Mouse (Mus musculus) 416B (cell line): ENCODE measurements around the gene Ptpre.

Experiments used
- DNase-seq: peaks from one replicate; pipeline ENCODE4 v3.0.0; 2011; ENCODE audit warnings: low read depth

Ptpre gene

DNA sequence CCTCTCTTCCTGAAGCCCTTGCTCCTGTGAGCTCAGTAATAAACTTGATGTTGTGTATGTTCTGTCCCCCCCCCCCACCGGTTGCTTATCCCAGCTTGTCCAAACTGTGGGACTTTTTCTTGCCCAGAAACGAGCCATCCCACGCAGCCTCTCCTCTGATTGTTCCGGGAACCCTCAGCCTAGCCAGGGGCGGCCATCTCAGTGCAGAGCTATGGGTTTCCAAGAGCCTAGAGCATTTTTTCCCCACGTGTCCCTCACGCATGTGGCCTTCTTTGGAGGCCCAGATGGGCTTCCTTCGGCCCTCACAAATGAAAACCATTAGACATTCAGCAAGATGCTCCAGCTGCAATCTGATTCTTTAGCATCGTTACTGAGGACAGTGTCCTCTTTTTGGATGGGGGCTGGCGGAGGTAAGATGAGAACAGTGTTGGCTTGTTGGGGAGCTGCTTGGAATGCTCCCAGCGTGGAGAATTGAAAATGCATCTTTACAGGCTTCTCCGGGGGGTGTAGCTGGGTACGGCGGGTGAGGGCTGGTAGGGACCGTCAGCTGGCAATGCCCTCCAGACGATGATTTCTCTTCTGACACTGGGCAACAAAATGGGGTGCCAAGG is 41.5 kb downstream of the Ptpre start:
- no peak for DNase-seq

DNA sequence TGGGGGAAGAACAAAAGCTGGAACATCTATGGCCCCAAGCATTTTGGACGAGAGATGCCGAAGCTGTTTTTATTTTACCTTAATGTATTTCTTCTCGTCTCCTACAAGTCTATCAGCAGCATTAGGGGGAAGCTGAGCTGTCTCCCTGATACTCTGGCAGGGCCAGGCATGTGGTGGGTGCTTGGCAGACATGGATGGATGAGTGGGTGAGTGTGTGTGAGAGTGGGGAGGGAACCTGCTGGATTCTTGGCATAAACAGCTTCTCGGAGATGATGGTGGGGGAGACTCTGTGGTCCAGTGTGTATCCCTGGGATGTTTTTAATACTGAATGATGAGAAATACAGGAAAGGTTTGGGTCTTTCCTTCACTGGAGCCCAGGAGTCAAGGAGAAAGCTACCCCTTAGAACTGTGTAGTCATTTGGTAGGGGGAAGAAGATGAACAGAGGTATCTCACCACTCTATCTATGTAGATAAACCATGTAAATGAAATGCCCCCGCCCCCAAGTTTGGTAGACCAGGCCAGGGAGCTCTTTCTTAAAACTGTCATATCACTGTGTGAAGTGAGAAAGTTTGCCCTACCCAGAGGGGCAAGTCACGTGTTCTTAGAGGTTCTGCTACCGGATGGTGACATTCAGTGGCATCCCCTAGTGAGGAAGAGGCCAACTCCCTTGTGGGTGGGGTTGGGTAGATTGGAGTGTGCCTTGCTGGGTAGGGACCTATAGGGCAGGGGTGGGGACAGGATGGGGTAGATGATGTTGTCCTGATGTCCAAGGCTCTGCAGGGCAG is 43.2 kb downstream of the Ptpre start:
- peak; percentile 98 for DNase-seq

- DNase-seq = peak; percentile 96
Measured at GRCm38 (mm10) chr7:135581128-135581527, 43.8 kb downstream of the Ptpre start.

- DNase-seq = no peak
Measured at GRCm38 (mm10) chr7:135585125-135585687, 47.9 kb downstream of the Ptpre start.

GRCm38 (mm10) chr7:135586402-135586801 is 49.1 kb downstream of the Ptpre start:
- DNase-seq = no peak

DNA sequence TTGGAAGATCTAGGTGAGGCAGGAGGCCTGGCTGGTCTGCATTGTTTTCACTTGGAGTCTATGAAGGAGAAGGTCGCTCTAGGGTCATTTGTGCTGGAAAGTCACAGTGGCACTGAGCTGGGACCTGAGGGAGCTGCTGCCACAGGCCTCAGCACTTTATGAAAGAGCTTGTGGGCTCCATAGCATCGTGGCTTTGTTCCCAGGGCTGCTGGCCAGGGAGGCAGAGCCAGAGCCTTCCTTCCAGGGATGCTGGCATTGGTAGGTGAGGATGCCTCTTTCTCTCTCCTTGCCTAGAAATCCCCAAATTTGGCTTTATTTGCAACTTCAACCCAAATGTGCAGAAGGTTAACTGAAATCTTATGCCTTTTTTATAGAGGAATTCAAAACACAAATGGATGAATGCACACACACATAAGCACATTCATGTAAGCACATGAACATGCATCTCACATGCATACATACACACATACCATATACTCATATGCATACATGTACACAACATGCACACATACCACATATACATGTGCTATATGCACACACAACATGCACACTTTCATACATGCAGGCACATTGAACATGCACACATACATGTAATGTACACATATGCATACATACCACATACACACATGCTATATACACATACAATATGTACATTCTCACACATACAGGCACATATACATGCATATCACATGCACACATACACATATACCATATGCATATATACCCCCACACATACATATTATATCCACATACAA is 50.7 kb downstream of the Ptpre start:
- DNase-seq = no peak

DNA sequence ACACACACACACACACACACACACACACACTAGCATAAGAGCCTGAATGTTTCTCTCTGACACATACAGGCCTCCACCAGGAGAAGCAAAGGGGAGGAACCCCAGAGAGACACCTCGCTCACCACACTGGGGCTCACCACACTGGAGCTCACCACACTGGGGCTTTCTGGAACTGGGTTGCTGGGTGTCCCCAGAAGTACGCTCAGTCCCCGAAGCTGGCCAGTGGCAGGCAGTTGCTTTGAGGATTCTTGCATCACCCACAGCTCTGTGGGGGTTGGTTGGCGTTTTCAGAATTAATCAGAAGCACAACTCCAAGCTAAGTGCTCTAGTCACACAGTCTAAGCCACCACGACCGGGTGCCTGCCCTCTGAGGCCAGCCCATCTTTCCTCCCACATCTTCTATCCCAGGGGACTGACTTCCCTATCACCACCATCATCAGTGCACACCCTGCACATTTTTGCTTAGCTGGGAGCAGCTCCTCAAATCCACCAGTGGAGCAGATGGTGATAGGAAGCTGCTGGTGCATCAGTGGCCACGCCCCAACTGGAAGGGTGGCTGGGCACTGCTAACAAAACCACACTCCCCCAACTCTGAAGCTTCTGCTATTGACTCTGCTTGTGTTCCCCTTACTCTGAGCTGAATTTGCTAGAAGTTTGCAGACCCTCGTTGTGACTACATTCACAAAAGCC is 51.5 kb downstream of the Ptpre start:
- DNase-seq = peak; percentile 90

GRCm38 (mm10) chr7:135591461-135591860 is 54.2 kb downstream of the Ptpre start:
- peak; percentile 89 for DNase-seq

DNA sequence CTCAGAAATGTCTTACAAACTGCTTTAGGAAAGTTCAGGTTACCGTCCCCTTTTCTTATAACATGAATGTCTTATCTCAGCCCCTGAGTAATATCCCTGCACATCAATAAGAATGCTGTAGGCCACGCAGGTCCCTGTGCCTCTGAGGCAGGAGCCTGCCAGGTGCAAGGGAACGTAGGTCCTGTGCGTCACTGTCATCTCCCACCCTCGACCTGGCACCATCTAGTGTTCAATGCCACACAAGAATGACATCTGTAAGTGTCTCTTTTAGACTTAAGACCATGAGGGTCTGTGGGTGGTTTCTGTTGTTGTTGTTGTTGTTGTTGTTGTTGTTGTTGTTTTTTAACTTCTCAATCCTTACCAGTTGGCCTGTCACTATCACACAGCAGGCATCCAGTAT is 56.0 kb downstream of the Ptpre start:
- no peak for DNase-seq

DNA sequence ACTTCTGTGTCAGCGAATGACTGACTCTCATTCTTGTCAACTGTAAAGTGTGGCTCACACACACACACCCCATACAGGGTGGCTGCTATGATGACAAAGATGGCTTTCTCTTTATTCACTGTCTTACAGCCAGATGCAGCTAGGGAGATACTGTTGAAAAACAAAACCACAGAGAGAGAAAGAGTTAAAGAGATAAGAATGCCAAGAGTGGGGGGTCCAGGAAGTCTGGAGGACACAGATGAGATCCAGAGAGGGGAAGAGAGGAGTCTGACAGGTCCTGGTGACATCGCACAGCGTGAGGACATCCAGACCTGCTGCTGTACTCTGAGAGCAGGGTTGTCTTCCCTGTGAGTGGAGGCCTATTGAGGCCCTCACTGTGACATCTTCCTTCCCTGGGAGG is 56.5 kb downstream of the Ptpre start:
- DNase-seq = peak; percentile 95

DNA sequence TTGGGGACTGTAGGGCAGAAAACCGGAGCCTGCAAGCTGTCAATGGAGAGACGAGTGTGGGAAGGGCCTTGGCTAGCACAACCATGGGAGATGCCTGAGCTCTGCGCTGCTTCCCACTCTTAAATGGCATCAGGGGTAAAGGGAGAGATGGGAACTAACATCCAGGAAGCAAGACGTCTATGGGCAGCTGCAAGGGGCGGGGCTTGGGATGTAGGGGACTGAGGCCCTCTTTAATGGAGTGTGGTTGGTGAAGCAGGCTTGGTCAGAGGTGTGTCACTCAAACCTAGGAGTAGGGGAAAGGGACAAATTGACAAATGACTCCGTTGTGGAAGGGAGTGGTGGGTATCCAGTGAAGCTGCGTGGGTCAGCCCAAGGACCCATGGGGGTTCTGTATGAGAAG is 57.4 kb downstream of the Ptpre start:
- peak; percentile 84 for DNase-seq

GRCm38 (mm10) chr7:135595640-135596174 is 58.4 kb downstream of the Ptpre start:
- peak; percentile 69 for DNase-seq

GRCm38 (mm10) chr7:135597006-135597405 is 59.7 kb downstream of the Ptpre start:
- peak; percentile 74 for DNase-seq

- DNase-seq = peak; percentile 91
Measured at GRCm38 (mm10) chr7:135597604-135598289, 60.5 kb downstream of the Ptpre start.

- peak; percentile 99 for DNase-seq
Measured at GRCm38 (mm10) chr7:135598303-135598855, 61.1 kb downstream of the Ptpre start.

- peak; percentile 96 for DNase-seq
Measured at GRCm38 (mm10) chr7:135600076-135600475, 62.8 kb downstream of the Ptpre start.

- no peak for DNase-seq
Measured at GRCm38 (mm10) chr7:135601607-135602006, 64.3 kb downstream of the Ptpre start.

DNA sequence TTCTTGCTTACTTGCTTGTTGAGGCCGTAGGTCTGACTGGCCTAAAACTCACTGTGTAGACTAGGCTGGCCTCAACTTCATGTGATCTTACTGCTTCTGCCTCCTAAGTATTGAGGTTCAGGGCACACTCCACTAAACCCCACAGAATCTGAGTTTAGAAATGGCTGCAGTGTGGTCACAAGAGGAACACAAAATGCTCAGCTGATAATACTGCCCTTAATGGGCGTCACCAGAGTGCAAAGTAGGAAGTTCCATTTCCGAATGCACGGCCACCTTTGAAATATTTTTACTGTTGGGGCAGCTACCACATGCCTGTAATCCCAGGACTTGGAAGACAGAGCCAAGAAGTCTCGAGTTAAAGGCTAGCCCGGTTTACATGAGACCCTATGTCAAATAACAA is 65.0 kb downstream of the Ptpre start:
- no peak for DNase-seq

GRCm38 (mm10) chr7:135602881-135603523 is 65.7 kb downstream of the Ptpre start:
- DNase-seq = no peak
